Mouse (Mus musculus): ENCODE measurements around the gene Ncmap.

Gene Ncmap

DNA sequence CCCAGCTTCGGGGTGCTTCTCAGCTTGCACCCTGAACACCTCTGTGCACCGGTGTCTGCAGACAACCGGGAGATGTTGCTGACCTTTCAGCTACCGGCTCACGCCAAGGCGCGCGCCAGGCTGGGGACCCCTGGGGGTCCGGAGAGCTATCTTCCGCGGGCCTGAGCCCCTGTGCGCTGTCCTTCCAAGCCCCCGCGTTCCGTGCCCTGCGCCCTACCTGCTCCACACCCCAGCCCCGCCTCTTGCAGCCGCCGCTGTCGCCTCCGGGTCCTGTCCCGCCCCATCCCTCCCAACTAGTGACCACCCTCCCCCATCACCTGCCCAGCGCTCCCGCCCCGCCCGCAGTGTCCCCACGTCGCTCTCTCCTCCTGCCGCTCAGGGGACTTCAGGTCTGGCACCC lies at the start of gene Ncmap:
Gene Ncmap (minus strand): TSS at position 237 of the 400 bp plus-strand sequence.
- POLR2A ChIA-PET: interaction anchor here in 3 of 4 experiments (0.8 to 2.4 kb wide), 16 partner anchors 8 to 655 kb away, joined by 3 to 11 read pairs (median 4); partner anchors contain the start of genes Nipal3 (in 1 of the 3), Rcan3 (in 1 of the 3), Srrm1 (in 1 of the 3) and Stpg1 (in 1 of the 3)

DNA sequence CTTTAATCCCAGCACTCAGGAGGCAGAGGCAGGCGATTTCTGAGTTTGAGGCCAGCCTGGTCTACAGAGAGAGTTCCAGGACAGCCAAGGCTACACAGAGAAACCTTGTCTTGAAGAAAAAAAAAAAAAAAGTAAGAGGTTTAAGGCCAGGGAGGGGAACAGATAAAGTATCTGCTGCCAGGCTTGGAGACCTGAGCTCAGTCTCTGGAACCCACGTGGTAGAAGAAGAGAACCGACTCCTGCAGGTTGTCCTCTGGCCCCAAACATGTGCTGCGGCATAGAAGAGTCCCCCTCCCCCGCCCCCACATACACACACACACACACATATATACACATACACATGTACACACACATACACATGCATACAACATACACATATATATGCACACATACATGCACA lies 44.4 kb upstream of the Ncmap start:
- CTCF ChIA-PET: interaction anchor here in 2 of 4 experiments (0.6 to 2.3 kb wide), 2 partner anchors 52 to 184 kb away, joined by 5 to 7 read pairs; partner anchors contain the start of genes Nipal3 (in 1 of the 2) and Stpg1 (in 1 of the 2)

More for the DNA sequence above, at the start of gene Ncmap:
- CTCF ChIA-PET: interaction anchor here (0.6 to 3.8 kb wide), 14 partner anchors 8 to 722 kb away, joined by 3 to 23 read pairs (median 5); partner anchors contain the start of gene Rcan3 (in 1 of the 4)

GRCm38 (mm10) chr4:135439904-135440522 lies 42.0 kb upstream of the Ncmap start:
- CTCF ChIA-PET: interaction anchor here (0.6 to 2.4 kb wide), 20 partner anchors 14 to 361 kb away, joined by 3 to 22 read pairs (median 4); partner anchors contain the start of genes Nipal3 (in 3 of the 4), Stpg1 (in 3 of the 4) and Clic4 (in 1 of the 4)
- POLR2A ChIA-PET: interaction anchor here in 3 of 4 experiments (0.6 to 2.4 kb wide), 29 partner anchors 10 to 739 kb away, joined by 3 to 8 read pairs (median 3); partner anchors contain the start of genes Nipal3 (in 3 of the 3), Stpg1 (in 3 of the 3), Hmgcl (in 1 of the 3) and Rsrp1 (in 1 of the 3)

More for the DNA sequence above, 44.4 kb upstream of the Ncmap start:
- POLR2A ChIA-PET: interaction anchor here in 2 of 4 experiments (1.0 to 1.4 kb wide), 4 partner anchors 9 to 39 kb away, joined by 3 to 4 read pairs (median 3); partner anchors contain the start of gene Rcan3 (in 1 of the 2)

- ChIA-PET POLR2A (interaction anchor here in 3 of 4 experiments (0.6 to 2.4 kb wide), 35 partner anchors 10 to 739 kb away, joined by 3 to 8 read pairs (median 3); partner anchors contain the start of genes Nipal3 (in 3 of the 3), Stpg1 (in 3 of the 3), Hmgcl (in 2 of the 3) and Rpl11 (in 1 of the 3)), CTCF (interaction anchor here (0.6 to 2.4 kb wide), 20 partner anchors 15 to 362 kb away, joined by 3 to 22 read pairs (median 4); partner anchors contain the start of genes Stpg1 (in 3 of the 4), Nipal3 (in 2 of the 4) and Clic4 (in 1 of the 4))
Observed at GRCm38 (mm10) chr4:135439188-135439647, 41.2 kb upstream of the Ncmap start.

GRCm38 (mm10) chr4:135437924-135438323 lies 39.9 kb upstream of the Ncmap start:
- CTCF ChIA-PET: interaction anchor here (0.5 to 2.7 kb wide), 12 partner anchors 26 to 862 kb away, joined by 3 to 13 read pairs (median 4); partner anchors contain the start of genes Stpg1 (in 3 of the 4) and Nipal3 (in 2 of the 4)
- POLR2A ChIA-PET: interaction anchor here in 3 of 4 experiments (0.6 to 2.4 kb wide), 13 partner anchors 12 to 616 kb away, joined by 3 to 8 read pairs (median 3); partner anchors contain the start of genes Nipal3 (in 1 of the 3), Rpl11 (in 1 of the 3), Rsrp1 (in 1 of the 3) and Srrm1 (in 1 of the 3)

DNA sequence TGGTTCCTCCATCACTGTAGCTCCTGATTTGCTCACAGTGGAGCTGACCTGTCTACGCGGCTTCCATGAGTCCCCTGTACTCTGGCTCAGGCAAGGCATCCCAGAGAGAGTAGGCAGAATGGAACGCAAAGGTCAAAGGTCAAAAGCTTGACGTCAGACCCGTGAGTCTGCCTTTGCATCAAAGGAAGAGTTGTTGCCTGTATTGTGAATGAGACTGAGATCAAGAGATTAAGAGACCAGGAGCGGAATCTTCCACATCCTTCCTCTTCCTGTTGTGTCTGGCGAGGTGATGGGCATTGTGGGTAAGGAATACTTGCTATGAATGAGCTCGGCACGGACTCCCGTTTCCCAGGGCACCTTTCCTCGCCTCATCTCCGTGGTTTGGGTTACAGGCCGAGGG lies 38.3 kb upstream of the Ncmap start:
- ChIA-PET CTCF (interaction anchor here in 3 of 4 experiments (0.7 to 2.7 kb wide), 6 partner anchors 25 to 369 kb away, joined by 3 to 13 read pairs (median 6); partner anchors contain the start of genes Nipal3 (in 1 of the 3) and Stpg1 (in 1 of the 3)), POLR2A (interaction anchor here in 2 of 4 experiments (0.7 to 1.6 kb wide), 9 partner anchors 18 to 513 kb away, joined by 3 to 4 read pairs (median 4); partner anchors contain the start of genes Nipal3 (in 1 of the 2), Rsrp1 (in 1 of the 2) and Stpg1 (in 1 of the 2))

- ChIA-PET CTCF (interaction anchor here (0.5 to 1.5 kb wide), 10 partner anchors 10 to 406 kb away, joined by 3 to 10 read pairs (median 4); partner anchors contain the start of genes Stpg1 (in 4 of the 4), Nipal3 (in 3 of the 4) and Ncmap (in 1 of the 4)), POLR2A (interaction anchor here in 3 of 4 experiments (0.7 to 2.3 kb wide), 24 partner anchors 9 to 619 kb away, joined by 3 to 12 read pairs (median 4); partner anchors contain the start of genes Nipal3 (in 3 of the 3), Stpg1 (in 3 of the 3), Srrm1 (in 2 of the 3) and Clic4 (in 1 of the 3))
Observed at GRCm38 (mm10) chr4:135434395-135434789, 36.4 kb upstream of the Ncmap start.

DNA sequence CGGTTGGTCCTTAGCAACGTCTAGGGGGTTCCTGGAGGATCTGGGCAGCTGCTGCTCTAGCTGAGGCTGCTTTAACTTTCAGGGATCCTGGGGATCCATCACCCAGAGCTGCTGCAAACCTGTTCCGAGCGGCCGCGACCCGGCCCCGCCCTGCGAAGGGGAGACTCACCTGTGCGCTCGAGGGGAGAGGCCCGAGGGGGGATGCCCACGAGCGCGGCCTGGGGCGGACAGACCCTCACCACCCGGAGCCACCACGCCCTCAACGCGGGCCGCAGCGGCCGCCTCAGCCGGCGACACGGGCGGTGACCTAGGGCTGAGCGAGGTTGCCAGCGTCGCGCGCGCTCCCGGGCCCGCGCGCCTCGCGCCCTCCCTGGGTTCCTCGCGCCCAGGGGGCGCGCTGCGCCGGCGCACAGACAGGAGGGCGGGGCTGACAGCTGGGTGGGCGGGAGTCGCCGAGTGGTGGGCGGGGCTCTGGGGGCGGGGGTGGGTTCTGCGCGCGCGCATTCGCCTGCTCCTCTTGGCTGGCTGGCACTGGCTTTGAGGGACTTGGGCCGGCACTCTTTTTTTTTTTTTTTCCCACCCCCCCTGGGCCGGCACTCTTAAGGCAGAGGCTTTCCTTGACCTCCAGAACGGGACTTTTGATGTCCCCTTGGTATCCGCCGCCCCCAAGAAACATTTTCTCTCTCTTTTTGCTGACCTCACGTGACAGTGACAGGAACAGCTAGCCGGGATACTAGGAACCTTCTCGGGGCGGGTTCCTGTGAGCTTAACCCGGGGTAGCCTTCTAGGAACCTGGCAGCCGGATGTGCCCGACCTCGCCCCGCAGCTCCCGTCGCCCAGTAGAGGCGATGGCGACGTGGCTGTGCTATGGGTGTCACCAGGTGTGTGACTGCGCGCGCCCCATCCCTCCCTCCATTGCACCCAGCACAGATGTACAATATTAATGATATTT lies 35.7 kb upstream of the Ncmap start, which contains the start of gene Rcan3:
Gene Rcan3 (minus strand): TSS at position 411 of the 952 bp plus-strand sequence.
- ChIA-PET CTCF (interaction anchor here (0.5 to 1.5 kb wide), 16 partner anchors 10 to 921 kb away, joined by 3 to 10 read pairs (median 4); partner anchors contain the start of genes Stpg1 (in 4 of the 4), Nipal3 (in 3 of the 4) and Ncmap (in 1 of the 4)), POLR2A (interaction anchor here in 3 of 4 experiments (0.7 to 2.3 kb wide), 39 partner anchors 9 to 792 kb away, joined by 3 to 12 read pairs (median 4); partner anchors contain the start of genes Nipal3 (in 3 of the 3), Srrm1 (in 3 of the 3), Stpg1 (in 3 of the 3) and Rsrp1 (in 2 of the 3))

DNA sequence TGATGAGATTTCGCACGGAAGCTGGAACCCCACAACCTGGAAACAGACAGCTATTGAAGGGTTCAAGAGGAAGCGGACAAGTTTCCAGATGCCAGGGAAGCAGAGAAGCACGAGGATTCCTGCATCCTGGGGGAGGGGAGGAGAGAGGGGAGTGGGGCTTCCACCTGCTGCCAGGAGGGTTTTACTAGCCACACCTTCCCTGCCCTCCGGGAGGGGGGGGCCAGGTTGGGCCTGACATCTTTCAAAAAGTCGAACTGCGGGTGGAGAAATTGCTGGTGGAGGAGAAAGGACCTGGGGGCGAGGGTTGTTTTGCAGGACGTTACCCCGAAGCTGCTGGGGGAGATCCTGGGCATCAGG lies 35.0 kb upstream of the Ncmap start:
- ChIA-PET POLR2A (interaction anchor here in 3 of 4 experiments (0.7 to 2.3 kb wide), 25 partner anchors 8 to 793 kb away, joined by 3 to 12 read pairs (median 4); partner anchors contain the start of genes Nipal3 (in 2 of the 3), Srrm1 (in 2 of the 3), Stpg1 (in 2 of the 3) and Clic4 (in 1 of the 3)), CTCF (interaction anchor here in 3 of 4 experiments (0.6 to 1.4 kb wide), 7 partner anchors 13 to 920 kb away, joined by 3 to 9 read pairs (median 3); partner anchors contain the start of genes Nipal3 (in 1 of the 3) and Stpg1 (in 1 of the 3))

DNA sequence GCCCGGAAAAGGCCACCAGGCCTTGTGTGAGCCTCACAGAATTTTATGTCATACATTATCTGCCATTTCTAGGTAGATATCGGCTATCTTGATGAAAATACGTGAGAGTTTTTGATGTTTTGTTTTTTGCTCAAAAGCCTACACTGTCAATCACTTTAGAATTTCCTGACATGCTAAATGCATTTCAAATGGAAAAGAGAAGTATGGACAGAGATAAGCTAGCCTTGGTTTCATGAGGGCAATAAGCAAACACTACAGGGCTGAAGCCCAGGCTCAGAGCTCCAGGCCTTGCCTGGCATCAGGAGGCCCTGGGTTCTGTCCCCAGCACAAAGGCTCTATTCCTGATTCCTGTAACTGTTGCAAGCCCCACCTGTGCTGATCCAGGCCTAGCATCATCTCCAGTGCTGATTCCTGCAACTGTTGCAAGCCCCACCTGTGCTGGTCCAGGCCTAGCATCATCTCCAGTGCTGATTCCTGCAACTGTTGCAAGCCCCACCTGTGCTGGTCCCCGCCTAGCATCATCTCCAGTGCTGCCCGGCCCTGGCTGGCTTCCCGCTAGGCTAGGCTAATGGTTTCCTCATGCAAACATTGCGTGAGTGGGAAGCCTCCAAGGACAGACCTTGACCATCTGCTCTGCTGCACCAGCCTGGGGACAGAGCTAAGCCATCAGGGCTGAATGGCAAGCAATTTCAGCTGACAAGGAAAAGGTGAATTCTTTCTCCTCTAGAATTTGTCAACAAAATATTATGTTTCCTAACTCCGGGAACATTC lies 32.1 kb upstream of the Ncmap start:
- ChIA-PET POLR2A (interaction anchor here (0.5 to 2.6 kb wide), 5 partner anchors 10 to 64 kb away, joined by 3 to 8 read pairs (median 4); no protein-coding TSS in a partner anchor), CTCF (interaction anchor here in 2 of 4 experiments (0.5 to 0.6 kb wide), 2 partner anchors 72 to 77 kb away, joined by 3 read pairs; partner anchors contain the start of gene Srrm1 (in 1 of the 2))

- POLR2A ChIA-PET: interaction anchor here in 3 of 4 experiments (0.6 to 2.6 kb wide), 4 partner anchors 9 to 64 kb away, joined by 3 to 8 read pairs (median 4); no protein-coding TSS in a partner anchor
- CTCF ChIA-PET: interaction anchor here in 2 of 4 experiments (0.5 to 0.6 kb wide), 2 partner anchors 71 to 76 kb away, joined by 3 read pairs; partner anchors contain the start of gene Srrm1 (in 1 of the 2)
Observed at GRCm38 (mm10) chr4:135429383-135429782, 31.4 kb upstream of the Ncmap start.

- CTCF ChIA-PET: no interaction called here
Observed at GRCm38 (mm10) chr4:135426587-135426986, 28.6 kb upstream of the Ncmap start.

GRCm38 (mm10) chr4:135425625-135426024 lies 27.6 kb upstream of the Ncmap start:
- CTCF ChIA-PET: no interaction called here
- POLR2A ChIA-PET: interaction anchor here in 2 of 4 experiments (1.0 to 2.2 kb wide), 2 partner anchors 8 to 14 kb away, joined by 3 to 8 read pairs; partner anchors contain the start of gene Rcan3 (in 1 of the 2)

More at GRCm38 (mm10) chr4:135426587-135426986, 28.6 kb upstream of the Ncmap start:
- POLR2A ChIA-PET: no interaction called here

DNA sequence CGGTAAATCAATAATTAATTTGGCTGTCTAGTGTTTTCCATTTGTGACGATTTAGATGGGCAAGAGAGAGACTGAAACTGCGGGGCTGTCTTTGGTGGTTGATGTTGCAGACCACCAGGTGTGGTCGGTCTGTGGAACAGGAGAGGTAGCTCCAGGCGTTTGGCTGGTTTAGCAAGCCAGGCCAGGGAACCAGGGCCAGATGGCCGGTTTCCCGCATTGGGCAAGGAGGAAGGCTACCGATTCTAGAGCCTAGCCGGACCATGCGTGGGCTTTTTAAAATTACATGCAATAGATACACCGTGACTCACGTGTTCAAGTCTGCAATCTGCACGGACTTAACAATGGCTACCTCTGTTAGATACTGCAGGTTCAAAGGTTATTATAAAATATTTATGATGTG lies 22.9 kb upstream of the Ncmap start:
- ChIA-PET POLR2A (interaction anchor here in 3 of 4 experiments (0.6 to 1.8 kb wide), 9 partner anchors 9 to 498 kb away, joined by 3 to 12 read pairs (median 4); partner anchors contain the start of genes Rcan3 (in 2 of the 3), Nipal3 (in 1 of the 3), Rsrp1 (in 1 of the 3) and Stpg1 (in 1 of the 3)), CTCF (interaction anchor here in 1 of 4 experiments (1.4 kb wide), 1 partner anchor 73 kb away, joined by 3 read pairs; the partner anchor contains the start of gene Stpg1)

DNA sequence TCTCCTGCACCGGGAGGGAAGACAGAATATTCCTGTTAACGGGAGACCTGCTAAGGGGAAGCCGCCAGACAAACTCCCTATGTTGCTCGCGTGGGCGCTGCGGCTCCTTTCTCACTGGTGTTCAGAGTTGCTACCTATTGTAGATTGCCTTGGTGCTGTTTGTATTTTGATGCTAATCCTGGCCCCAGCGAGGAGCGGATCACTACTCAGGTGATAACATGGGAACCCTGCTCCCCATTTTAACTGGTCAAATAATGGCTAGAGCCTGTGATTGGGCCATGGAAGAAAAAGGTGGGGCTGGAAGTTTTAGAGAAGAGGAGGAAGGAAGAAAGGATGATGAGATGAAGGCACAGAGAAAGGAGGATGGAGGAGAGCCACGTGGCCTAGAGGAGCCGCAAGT lies 22.4 kb upstream of the Ncmap start:
- POLR2A ChIA-PET: interaction anchor here in 3 of 4 experiments (0.6 to 1.8 kb wide), 21 partner anchors 9 to 497 kb away, joined by 3 to 12 read pairs (median 4); partner anchors contain the start of genes Rcan3 (in 3 of the 3), Nipal3 (in 1 of the 3), Rsrp1 (in 1 of the 3) and Srrm1 (in 1 of the 3)
- CTCF ChIA-PET: interaction anchor here in 2 of 4 experiments (0.6 to 1.4 kb wide), 5 partner anchors 9 to 180 kb away, joined by 3 read pairs; partner anchors contain the start of genes Rcan3 (in 1 of the 2) and Stpg1 (in 1 of the 2)
